Mouse (Mus musculus) adrenal gland, adult (tissue): ENCODE results near the gene Wwtr1.

Experiments used
- DNase-seq, 2 experiments: peaks; one replicate each; pipeline ENCODE4 v3.0.0; 2022 to 2023; ENCODE audit warnings: low spot score in 1 of 2; ENCODE audit not compliant: inconsistent age in 2 of 2

Gene Wwtr1

GRCm38 (mm10) chr3:57466289-57466688 is 109.4 kb downstream of the Wwtr1 start:
- no peak for DNase-seq

DNA sequence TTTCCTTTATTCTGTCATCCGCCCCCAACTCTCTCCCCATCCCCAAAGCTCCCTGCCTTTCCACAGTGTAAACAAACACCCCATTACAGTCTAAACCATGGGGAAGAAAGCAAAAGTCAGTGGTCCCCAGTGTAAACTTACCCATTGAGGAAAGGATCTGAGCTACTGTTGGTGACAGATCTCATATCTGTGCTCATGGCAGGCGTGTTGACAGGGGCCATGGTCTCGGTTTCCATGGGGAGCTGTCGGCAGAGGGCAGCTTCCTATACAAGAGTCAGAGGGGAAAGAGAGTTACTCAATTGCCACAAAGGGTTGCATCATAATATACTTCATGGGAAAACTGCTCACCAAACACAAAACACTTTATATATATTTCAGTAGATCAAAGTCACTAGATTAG is 112.4 kb downstream of the Wwtr1 start:
- no peak for DNase-seq

GRCm38 (mm10) chr3:57458652-57459051 is 117.1 kb downstream of the Wwtr1 start:
- no peak for DNase-seq

DNA sequence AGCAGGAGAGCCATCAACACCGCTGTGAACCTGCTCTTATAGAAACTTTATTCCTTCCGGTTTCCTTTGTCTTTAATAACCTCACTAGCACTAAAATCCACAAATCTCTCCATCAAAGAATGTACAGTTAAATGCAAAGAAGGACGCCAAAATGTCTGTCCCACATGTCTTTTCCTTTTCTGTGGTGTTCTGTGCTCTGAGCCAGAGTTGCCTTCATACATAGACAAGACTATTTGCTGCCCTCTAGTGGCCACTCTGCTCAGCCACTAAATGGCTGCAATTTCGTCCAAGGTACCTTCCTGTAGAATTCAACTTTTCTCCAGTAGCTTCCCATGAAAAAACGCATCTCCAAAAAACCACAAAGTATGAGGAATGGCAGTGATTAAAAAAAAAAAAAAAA is 127.3 kb downstream of the Wwtr1 start:
- peak; percentile 44 to 87 for DNase-seq

- no peak for DNase-seq
Measured at GRCm38 (mm10) chr3:57447889-57448288, 127.8 kb downstream of the Wwtr1 start.

GRCm38 (mm10) chr3:57445706-57446105 is 130.0 kb downstream of the Wwtr1 start:
- no peak for DNase-seq

- DNase-seq: no peak
Measured at GRCm38 (mm10) chr3:57440956-57441355, 134.8 kb downstream of the Wwtr1 start.

DNA sequence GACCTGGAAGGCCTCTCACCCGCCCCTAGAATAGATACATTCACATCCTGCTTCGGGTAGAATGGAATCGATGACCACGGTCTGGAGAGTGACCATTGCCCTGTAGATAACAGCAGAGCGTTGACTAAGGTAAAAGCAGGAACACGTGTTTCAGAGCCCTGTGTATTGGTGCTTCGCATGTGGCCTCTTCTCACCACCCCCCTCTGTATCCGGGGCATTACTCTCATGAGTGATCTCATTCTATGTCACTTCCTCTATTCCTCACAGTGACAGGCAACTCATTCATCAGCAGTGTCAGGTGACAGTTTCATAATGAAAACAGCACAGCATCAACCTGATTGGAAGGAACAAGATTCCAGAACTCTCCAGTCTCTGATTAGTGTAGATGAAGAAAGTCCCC is 140.3 kb downstream of the Wwtr1 start:
- DNase-seq: no peak

DNA sequence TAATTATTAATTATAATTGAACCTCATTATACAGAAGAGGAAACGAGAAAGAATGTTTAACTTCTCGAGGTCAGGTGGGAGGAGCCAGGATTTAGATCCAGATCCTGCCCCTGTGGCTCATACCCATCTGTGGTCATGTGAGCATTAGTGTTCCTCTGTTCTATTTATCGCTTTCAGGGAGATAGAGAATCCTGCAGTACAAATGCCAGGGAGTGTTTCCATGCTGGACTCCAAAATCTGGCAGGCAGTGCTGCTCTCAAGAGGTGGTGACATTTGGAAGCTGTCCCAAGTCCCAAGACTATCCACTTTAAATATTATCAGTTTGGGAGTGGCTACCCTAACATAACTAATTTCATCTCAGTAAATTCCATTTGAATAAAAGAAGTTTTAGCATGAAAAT is 144.0 kb downstream of the Wwtr1 start:
- no peak for DNase-seq

DNA sequence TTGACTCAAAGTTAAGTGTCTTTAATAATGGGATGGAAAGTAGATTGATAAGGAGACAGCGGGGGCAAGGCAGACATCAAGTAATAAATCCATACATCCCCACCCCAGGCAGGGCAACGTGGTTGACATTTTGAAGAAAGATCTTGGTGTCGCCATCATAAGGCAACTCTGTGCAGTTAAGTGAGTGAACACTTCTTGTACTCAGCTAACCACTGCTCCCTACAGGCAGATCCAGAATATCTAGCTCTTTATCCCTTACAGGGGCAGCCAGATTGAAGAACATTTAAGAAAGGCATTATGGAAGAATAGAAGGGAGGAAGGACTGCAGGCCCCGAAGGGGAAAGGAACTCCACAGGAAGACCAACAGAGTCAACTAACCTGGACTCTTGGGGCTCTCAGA is 146.2 kb downstream of the Wwtr1 start:
- DNase-seq: peak in 1 of 2 experiments; percentile 49

GRCm38 (mm10) chr3:57428682-57429464 is 146.8 kb downstream of the Wwtr1 start:
- no peak for DNase-seq

- DNase-seq: no peak
Measured at GRCm38 (mm10) chr3:57426351-57426750, 149.4 kb downstream of the Wwtr1 start.

GRCm38 (mm10) chr3:57425089-57425730 is 150.5 kb downstream of the Wwtr1 start, which contains the start of gene Tm4sf4:
Gene Tm4sf4, plus strand, starts transcription at chr3:57425314.
- no peak for DNase-seq

GRCm38 (mm10) chr3:57420660-57421059 is 155.1 kb downstream of the Wwtr1 start:
- DNase-seq: no peak

DNA sequence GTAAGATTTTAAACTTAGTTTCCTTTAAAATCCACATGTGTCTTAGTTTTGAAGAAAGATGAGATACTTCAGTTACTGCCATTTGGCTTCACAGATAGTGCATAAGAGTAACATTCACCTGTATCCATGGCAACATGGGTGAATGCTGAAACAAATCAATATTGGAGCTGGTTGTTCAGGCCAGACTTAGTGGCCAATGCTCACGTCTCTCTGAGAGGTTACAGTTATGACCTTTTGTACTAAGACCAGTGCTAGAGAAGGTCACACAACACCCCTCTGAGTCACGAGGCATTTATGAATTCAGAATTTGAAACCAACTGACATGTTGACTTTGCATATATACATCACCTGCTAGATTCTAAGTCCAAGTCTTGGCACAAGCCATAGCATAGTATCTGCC is 155.5 kb downstream of the Wwtr1 start:
- DNase-seq: no peak

DNA sequence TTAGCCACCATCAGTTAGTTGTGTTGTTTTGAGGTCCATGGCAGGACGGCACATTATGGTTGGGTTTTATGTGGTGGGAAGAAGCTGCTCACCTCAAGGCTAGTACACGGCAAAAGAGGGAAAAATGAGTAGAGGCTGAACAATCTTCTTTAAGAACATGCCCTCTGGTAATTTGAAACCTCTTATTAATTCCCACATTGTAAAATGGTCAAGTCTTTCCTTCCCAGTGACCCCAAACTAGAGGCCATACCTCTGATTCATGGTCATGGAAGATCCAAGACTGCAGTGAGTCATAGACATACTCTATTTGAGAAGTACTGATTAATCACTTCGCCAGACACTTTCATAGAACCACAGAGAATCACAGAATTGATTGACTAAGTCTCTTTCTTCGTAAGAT is 164.2 kb downstream of the Wwtr1 start:
- DNase-seq: no peak
